9 mouse cellular contexts compared by ENCODE assay signal in the genomic region with DNA sequence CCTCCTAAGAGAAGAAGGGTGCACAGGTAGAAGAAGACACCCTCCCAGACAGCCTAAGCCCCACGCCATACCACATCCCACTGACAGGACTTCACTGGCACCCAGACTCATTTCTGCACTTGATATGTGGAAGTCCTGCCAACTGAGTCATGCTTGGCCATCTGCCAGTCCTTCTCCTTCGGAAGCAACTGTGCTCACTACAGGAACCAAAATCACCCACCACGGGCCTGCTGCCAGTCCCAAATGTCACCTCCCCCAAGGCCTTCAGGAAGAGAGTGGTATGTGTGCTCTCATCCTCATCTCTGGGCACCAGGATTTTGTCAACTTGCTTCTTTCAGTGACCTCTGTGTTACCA. TPM values are rescaled to one million over a fixed set of nuclear protein-coding genes. Genes with fewer than 3 reads are reported as not detected.
DNase-seq lines count a peak whose midpoint lies in the region; ATAC-seq lines count a peak whose summit lies in the region.
"Had no signal": no experiment of that assay in that cellular context is flagged by ENCODE, and none has a peak within 500 bp of the region (broad histone marks: within the 10 kb centered on the region; RNA-seq: fewer than 3 reads in every experiment).

No protein-coding gene starts in this region.

- H3K4me2 ChIP-seq in intestine, embryonic 15.5 days (replicated peaks): no peak overlapping the region
- H3K4me2 ChIP-seq: limb, embryonic 13.5 days had no signal

- no peak overlapping the region for H3K4me3 ChIP-seq in intestine, embryonic 15.5 days (replicated peaks)
- H3K4me3 ChIP-seq: limb, embryonic 13.5 days had no signal

- H3K4me1 ChIP-seq in intestine, embryonic 15.5 days (replicated peaks): no peaks in the 10 kb centered on the region

- H3K27ac ChIP-seq in intestine, embryonic 15.5 days: no peak overlapping the region
- H3K27ac ChIP-seq: limb, embryonic 13.5 days had no signal

- 64% methylated on average over 3 of the region's 3 CpGs for WGBS in intestine, embryonic 15.5 days

- no peak overlapping the region for H3K9ac ChIP-seq in intestine, embryonic 15.5 days
- H3K9ac ChIP-seq: limb, embryonic 13.5 days had no signal

- intact Hi-C loops in heart, postnatal 10 days (cut with DNase I): no loop called here

- ATAC-seq in intestine, embryonic 15.5 days: no peak; the same call in 1 of the 2 replicates

- no peaks in the 10 kb centered on the region for H3K36me3 ChIP-seq in intestine, embryonic 15.5 days
- H3K36me3 ChIP-seq: limb, embryonic 13.5 days had no signal

- no peaks in the 10 kb centered on the region for H3K27me3 ChIP-seq in intestine, embryonic 15.5 days (replicated peaks)
- H3K27me3 ChIP-seq: limb, embryonic 13.5 days had no signal

- no peaks in the 10 kb centered on the region for H3K9me3 ChIP-seq in intestine, embryonic 15.5 days
- H3K9me3 ChIP-seq: limb, embryonic 13.5 days had no signal

- peak; percentile 82 for DNase-seq in 3T3-L1 (ENCODE audit: low read depth, low spot score)
- DNase-seq in adrenal gland, adult 8-10 months: peak; percentile 92
- DNase-seq in frontal cortex, adult 2 months (ENCODE audit: extremely low spot score in 1 of 2, low spot score in 1 of 2): peak; percentile 88 to 96
- peak; percentile 91 to 94 for DNase-seq in heart, postnatal 10 days
- DNase-seq in left cerebral cortex, adult 8-10 months (ENCODE audit: low spot score in 2 of 2): peak; percentile 69 to 92
- DNase-seq in ovary, postnatal 36 days (ENCODE audit: low spot score): peak; percentile 63
- DNase-seq in thymus, postnatal 0 days (ENCODE audit: low spot score): no peak

RNA-seq across cellular contexts. Expression of gene Nos1ap, which starts 34.7 kb away (rescaled TPM):
- total RNA-seq in adrenal gland, adult 8-10 months (2022): 10 to 100 TPM; 19.9 to 46.9 (median 29.7) TPM
- polyA plus RNA-seq in frontal cortex, adult 2 months (2012; rRNA removed): 93.5 and 99.6 TPM in 2 replicates
- 10 to 100 TPM; 17.7 to 22.5 TPM for total RNA-seq in heart, postnatal 10 days (2021)
- total RNA-seq in left cerebral cortex, adult 8-10 months (2022): 100 to 1,000 TPM; 191 to 209 (median 206) TPM
- 11.1 and 11.7 TPM in 2 replicates for polyA plus RNA-seq in intestine, embryonic 15.5 days (2015; fragmentation: Nextera tagmentation; extraction: Ambion mirVana)
- polyA plus RNA-seq in thymus, postnatal 0 days (2015; fragmentation: Nextera tagmentation; extraction: Ambion mirVana): 0.86 and 1.8 TPM in 2 replicates

Comparison
In these comparisons a context has a peak if more than half of its experiments do, and no peak if none do; other contexts are left out.
1. RNA of gene Nos1ap, which starts 34.7 kb away (total RNA-seq): 191 to 209 TPM in left cerebral cortex, adult 8-10 months; 19.9 to 46.9 TPM in adrenal gland, adult 8-10 months and 17.7 to 22.5 TPM in heart, postnatal 10 days; every median in the first group is over 4 times any median in the second.